Mouse (Mus musculus) erythroblast, embryonic 14.5 days (primary cell): ENCODE results near the gene Mcoln2.

Experiments used
- GATA1 ChIP-seq: IDR thresholded peaks from 2 replicates; pipeline ENCODE4 v1.6.1; 2012; ENCODE audit warnings: low read length, inconsistent platforms, mixed read lengths
- TAL1 ChIP-seq: IDR thresholded peaks from 3 replicates; pipeline ENCODE4 v1.6.1; 2012; ENCODE audit warnings: low read length, inconsistent platforms, mixed read lengths

- TF ChIP-seq GATA1: no peak
- TF ChIP-seq TAL1: no peak
Observed at GRCm38 (mm10) chr3:146151328-146151727, 1.7 kb downstream of the Mcoln2 start.
